Mouse (Mus musculus) liver, adult 2 months (tissue): ENCODE measurements around the gene Itpkc.

ENCODE experiments used
- CTCF ChIP-seq: fragments of 200-500 bp; IDR thresholded peaks from 2 replicates; pipeline ENCODE4 v1.5.1; 2011; ENCODE audit warnings: low read depth, low read length, control low read depth
- POLR2A ChIP-seq: fragments of 200-500 bp; IDR thresholded peaks from 2 replicates; pipeline ENCODE4 v1.6.1; 2011; ENCODE audit warnings: low read length, control low read depth; ENCODE audit not compliant: insufficient read depth; ENCODE audit errors: extremely low read depth

DNA sequence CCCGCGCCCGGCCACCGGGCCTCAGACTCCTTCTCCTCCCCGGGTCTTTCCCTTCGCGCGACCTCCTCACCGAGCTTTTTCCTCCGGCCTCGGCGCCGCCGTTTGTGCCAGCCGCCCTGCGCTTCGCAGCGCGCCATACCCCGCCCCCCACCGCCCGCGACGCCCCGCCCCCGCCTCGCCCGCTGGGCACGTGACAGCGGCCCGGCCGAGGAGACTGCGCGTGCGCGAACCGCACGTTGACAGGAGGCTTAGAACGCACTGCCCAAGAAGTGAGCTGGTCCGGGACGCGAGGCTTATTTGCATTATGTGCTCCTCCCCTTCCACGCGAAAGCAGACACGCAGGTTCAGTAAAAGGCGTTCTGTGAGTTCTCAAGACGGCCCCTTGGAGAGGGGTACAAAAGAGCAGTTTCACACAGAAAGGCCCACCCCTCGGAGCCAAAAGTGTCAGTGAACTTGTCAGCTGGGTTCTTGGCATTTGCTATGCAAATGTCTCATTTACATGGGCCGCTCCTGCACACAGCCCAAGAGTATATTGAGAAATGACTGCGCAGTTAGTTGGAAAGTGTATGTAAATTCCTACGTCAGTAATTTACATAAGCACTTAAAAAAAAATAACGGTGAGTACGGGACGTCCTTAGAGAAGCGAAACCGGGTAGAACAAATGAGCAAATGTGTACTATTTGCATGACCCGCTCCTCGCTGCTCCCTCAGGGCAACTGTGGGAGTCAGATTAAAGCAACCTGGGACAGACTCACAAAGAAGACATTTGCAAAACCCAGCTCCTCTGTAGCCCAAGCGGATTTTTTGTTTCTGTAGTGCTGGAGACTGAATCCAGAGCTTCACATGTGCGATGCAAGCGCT lies 61.6 kb downstream of the Itpkc start, which contains the start of gene Egln2:
- TF ChIP-seq POLR2A, result 0 out of 2 replicates have a peak, but pooled peaks have one; percentile 54
- TF ChIP-seq CTCF, result no peak
